Mouse (Mus musculus) liver, adult 2 months (tissue): ENCODE data around the gene Atg16l1.

Source experiments
- CTCF ChIP-seq: fragments of 200-500 bp; IDR thresholded peaks from 2 replicates; pipeline ENCODE4 v1.5.1; 2011; ENCODE audit warnings: low read depth, low read length, control low read depth
- POLR2A ChIP-seq: fragments of 200-500 bp; IDR thresholded peaks from 2 replicates; pipeline ENCODE4 v1.6.1; 2011; ENCODE audit warnings: low read length, control low read depth; ENCODE audit not compliant: insufficient read depth; ENCODE audit errors: extremely low read depth

- TF ChIP-seq CTCF (no peak), POLR2A (no peak)
Measured at GRCm38 (mm10) chr1:87765741-87766140, 10.1 kb downstream of the Atg16l1 start.
